Mouse (Mus musculus): ENCODE data around the gene Tmem43. TPM values are rescaled to one million over a fixed set of nuclear protein-coding genes. Genes with fewer than 3 reads are reported as not detected.

Tmem43 gene
- total RNA-seq, 2 experiments from 2014 or later: 30.8 to 32.0 TPM

DNA sequence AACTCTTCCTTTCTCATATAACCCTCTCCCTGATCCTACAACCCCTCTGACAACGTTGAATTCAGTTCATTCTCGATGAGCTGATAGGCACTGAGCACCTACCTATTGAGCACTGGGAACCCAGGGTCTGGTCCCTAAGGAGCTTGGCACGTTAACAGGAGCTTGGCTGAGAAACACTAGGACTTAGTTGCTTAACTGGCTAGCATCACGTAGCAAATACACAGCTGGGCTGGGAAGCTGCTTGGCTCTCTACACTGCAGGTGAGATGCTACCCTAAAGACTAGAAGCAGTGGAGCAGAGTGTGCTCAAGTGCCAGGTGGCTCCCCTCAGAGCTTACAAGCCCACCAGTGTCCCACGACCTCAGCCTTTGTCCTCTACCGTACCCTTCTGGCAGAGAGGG lies 59.2 kb downstream of the Tmem43 start:
- no peak for DNase-seq (ENCODE audit: extremely low spot score in 1 of 2, low spot score in 1 of 2)

DNA sequence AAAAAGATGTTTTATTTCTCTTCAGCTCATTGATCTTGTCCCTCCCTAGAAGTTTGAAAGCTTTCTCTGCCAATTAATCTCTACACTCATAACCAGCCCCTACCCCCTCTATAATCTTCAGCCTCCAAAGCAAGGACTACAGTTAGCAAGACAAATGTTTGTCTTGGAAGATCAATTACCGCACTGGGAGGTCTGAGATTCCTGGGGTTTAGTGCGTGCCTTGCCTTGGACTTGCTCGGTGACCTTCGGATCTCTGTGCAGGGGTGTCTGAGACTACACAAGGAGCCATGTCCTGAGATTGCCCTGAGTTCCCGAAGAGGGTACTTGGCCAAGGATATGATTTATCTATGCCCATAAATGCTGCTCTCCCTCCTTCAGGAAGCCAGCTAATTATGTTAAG lies 59.9 kb downstream of the Tmem43 start:
- DNase-seq (ENCODE audit: extremely low spot score in 1 of 2, low spot score in 1 of 2): no peak

DNA sequence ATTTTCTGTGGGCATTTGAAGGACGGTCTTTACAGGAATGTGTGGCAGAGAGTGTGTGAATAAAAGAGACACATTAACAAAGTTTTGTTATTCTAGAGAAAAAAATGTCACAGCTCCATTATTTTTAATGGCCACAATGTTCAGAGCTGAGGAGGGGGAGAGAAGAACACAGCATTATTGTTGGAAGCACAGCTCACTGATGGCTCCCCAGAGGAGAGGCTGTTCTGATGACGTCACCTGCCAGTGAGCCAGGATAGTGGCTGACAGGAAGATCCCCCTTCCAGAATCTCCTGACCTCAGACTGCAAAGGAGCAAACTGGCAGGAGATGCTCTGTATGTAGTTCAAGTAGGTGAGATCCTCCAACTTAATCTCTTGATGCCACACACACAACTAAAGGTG lies 60.3 kb downstream of the Tmem43 start:
- no peak for DNase-seq (ENCODE audit: extremely low spot score in 1 of 2, low spot score in 1 of 2)

DNA sequence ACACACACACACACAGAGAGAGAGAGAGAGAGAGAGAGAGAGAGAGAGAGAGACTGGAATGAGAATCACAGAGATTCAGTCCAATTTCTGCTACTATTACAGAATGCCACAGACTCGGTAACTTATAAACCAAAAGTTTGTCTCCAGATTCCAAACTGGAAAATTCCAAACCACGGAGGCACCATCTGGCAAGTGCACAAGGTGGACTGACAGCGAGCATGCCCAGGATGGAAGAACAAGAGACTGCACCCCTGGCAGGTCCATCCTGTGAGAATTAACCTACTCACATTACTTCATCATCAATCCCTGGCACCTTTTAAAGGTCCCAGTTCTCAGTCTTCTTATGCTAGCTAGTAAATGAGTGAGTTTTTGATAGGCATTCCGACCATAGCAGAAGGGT lies 60.8 kb downstream of the Tmem43 start:
- no peak for DNase-seq (ENCODE audit: extremely low spot score in 1 of 2, low spot score in 1 of 2)

DNA sequence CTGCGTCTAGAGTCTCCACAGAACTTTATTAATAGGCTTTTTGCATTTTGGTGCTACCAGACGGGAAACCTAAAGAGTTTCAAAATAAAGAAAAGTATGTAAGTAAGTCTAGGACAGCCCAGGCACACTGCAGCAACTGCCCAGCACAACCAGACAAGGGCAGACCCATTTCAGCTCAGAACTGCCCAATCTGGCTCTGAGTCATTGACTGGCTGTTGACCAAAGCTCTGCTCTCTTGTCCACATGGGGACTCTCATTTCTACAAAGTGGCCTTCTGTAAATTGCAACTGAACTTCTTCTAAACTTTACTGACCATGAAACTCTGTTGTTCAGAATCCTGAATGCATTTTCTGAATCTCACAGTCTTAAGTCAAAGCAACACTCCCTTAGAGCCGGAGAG lies 61.7 kb downstream of the Tmem43 start:
- DNase-seq (ENCODE audit: extremely low spot score in 1 of 2, low spot score in 1 of 2): no peak

DNA sequence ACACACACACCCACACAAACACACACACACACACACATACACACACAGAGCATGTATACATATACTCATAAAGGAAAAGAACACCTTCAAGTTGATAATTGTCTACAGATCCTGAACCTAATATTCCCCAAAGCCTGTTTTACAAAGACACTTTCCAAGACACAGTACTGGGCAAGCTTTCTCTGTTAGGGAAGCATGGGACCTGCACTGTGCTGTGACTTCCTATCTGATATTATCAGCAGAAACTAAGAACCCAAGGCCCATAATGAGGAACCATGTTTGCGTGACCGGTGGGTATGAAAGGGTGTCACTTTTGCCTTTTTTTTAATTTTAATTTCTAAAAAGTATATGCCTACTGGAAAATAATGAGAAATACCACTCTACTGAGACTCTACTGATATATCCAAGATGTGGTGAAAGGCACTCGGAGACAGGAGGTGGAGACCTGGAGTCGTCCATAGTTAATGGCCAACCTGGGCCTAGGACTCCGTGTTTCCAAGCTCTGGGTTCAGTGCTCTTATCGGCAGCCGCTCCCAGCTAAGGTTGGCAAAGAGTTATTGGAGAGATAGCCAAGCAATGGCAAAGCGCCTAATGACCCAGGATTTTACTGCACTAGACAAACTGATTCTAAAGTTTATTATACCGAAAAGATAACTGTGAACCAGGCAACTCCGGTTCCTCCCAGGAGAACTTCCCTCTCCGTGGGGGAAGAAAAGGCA lies 62.7 kb downstream of the Tmem43 start:
- DNase-seq (ENCODE audit: extremely low spot score in 1 of 2, low spot score in 1 of 2): no peak

Other genes with a start within 250 kb of the Tmem43 start
- gene Wnt7a, start 62.3 kb upstream of the Tmem43 start, total RNA-seq (2021): 10 to 100 TPM; 22.4 to 30.8 TPM
- 10 to 100 TPM; 18.9 to 19.7 TPM for gene Chchd4, start 157 bp upstream of the Tmem43 start, total RNA-seq (2021)
- gene Xpc, start 42.2 kb downstream of the Tmem43 start, total RNA-seq (2021): 10 to 100 TPM; 12.6 to 14.2 TPM
- 10 to 100 TPM; 35.8 to 38.4 TPM for gene Lsm3, start 42.2 kb downstream of the Tmem43 start, total RNA-seq (2021)
- 100 to 1,000 TPM; 104 to 168 TPM for gene Slc6a6, start 210.3 kb downstream of the Tmem43 start, total RNA-seq (2021)

All from layer of hippocampus, postnatal 25 days (tissue).